Mouse (Mus musculus) heart, embryonic 15.5 days (tissue): Measurements from ENCODE around the gene Gse1. TPM values are rescaled to one million over a fixed set of nuclear protein-coding genes. Genes with fewer than 3 reads are reported as not detected.

Experiments used
- ATAC-seq: fragments of 200-750 bp; cut with Nextera tagmentation; replicated peaks from 2 replicates; pipeline ENCODE4 v1.8.0; 2017; ENCODE audit warnings: low read depth, moderate TSS enrichment; ENCODE audit not compliant: insufficient number of reproducible peaks, insufficient read depth, low FRiP score
- H3K27ac ChIP-seq: fragments of 300-500 bp; sonication (generic); 2 replicates; pipeline ENCODE4 v1.5.1; 2015; ENCODE audit warnings: mild to moderate bottlenecking, inconsistent platforms
- H3K27me3 ChIP-seq: fragments of 300-500 bp; sonication (generic); 2 replicates; pipeline ENCODE4 v1.6.1; 2015; ENCODE audit warnings: inconsistent platforms
- H3K36me3 ChIP-seq: fragments of 300-500 bp; sonication (generic); 2 replicates; pipeline ENCODE4 v1.6.1; 2015; ENCODE audit warnings: mild to moderate bottlenecking, inconsistent platforms
- H3K4me1 ChIP-seq: fragments of 300-500 bp; sonication (generic); replicated peaks from 2 replicates; pipeline ENCODE4 v1.6.1; 2015; ENCODE audit warnings: inconsistent platforms
- H3K4me2 ChIP-seq: fragments of 300-500 bp; sonication (generic); 2 replicates; pipeline ENCODE4 v1.6.1; 2015; ENCODE audit warnings: inconsistent platforms, mild to moderate bottlenecking, moderate library complexity
- H3K4me3 ChIP-seq: fragments of 300-500 bp; sonication (generic); 2 replicates; pipeline ENCODE4 v1.5.1; 2015; ENCODE audit warnings: mild to moderate bottlenecking, inconsistent platforms
- H3K9ac ChIP-seq: fragments of 300-500 bp; sonication (generic); 2 replicates; pipeline ENCODE4 v1.6.1; 2015; ENCODE audit warnings: mild to moderate bottlenecking, inconsistent platforms
- H3K9me3 ChIP-seq: fragments of 300-500 bp; sonication (generic); replicated peaks from 2 replicates; pipeline ENCODE4 v1.6.1; 2016; ENCODE audit warnings: inconsistent platforms
- WGBS: fragments of 180-500 bp; shearing (Covaris S2); methylation state at CpG from one replicate; pipeline ENCODE4 v1.1.7; 2015; ENCODE audit warnings: mixed read lengths; 5-methylcytosine and 5-hydroxymethylcytosine counted together
- polyA plus RNA-seq: library from polyadenylated mRNA; unstranded; fragments of >200 nt; fragmentation: Nextera tagmentation; extraction: Ambion mirVana; gene quantifications from 2 replicates; pipeline ENCODE4 v1.2.1, GENCODE M21; 2015

Gse1 gene
- polyA plus RNA-seq, 1 experiment from 2014 or later = 8.9 TPM

GRCm38 (mm10) chr8:120557170-120557965 is 329.1 kb downstream of the Gse1 start:
- Histone ChIP-seq H3K36me3 (peaks cover 12% of the 10 kb centered on the region; the same call in 1 of the 2 replicates), H3K9ac (peak overlapping the region; percentile 45), H3K27ac (peak overlapping the region; percentile 96), H3K9me3 (no peaks in the 10 kb centered on the region), H3K4me2 (0 out of 2 replicates have a peak overlapping the region, but pooled peaks have one; percentile 50), H3K4me3 (no peak overlapping the region), H3K27me3 (no peaks in the 10 kb centered on the region), H3K4me1 (peaks cover 99% of the 10 kb centered on the region)
- 58% methylated on average over 15 of the region's 15 CpGs for WGBS
- ATAC-seq = no peak

GRCm38 (mm10) chr8:120558162-120558561 is 329.9 kb downstream of the Gse1 start:
- no peaks in the 10 kb centered on the region for H3K9me3 ChIP-seq
- H3K4me2 ChIP-seq = no peak overlapping the region
- no peak overlapping the region for H3K9ac ChIP-seq
- peaks cover 12% of the 10 kb centered on the region; the same call in 1 of the 2 replicates for H3K36me3 ChIP-seq
- H3K4me3 ChIP-seq = no peak overlapping the region
- peaks cover 99% of the 10 kb centered on the region for H3K4me1 ChIP-seq
- H3K27ac ChIP-seq = 0 out of 2 replicates have a peak overlapping the region, but pooled peaks have one; percentile 6
- no peaks in the 10 kb centered on the region for H3K27me3 ChIP-seq
- WGBS = 71% methylated on average over 4 of the region's 4 CpGs
- ATAC-seq = no peak

- Histone ChIP-seq H3K4me1 (peaks cover 100% of the 10 kb centered on the region), H3K27ac (no peak overlapping the region), H3K4me3 (no peak overlapping the region), H3K36me3 (0 out of 2 replicates have a peak, but pooled peaks cover 4% of the 10 kb centered on the region), H3K9ac (no peak overlapping the region), H3K4me2 (no peak overlapping the region), H3K27me3 (no peaks in the 10 kb centered on the region), H3K9me3 (no peaks in the 10 kb centered on the region)
- ATAC-seq = no peak
- WGBS = 76% methylated on average over 11 of the region's 11 CpGs
These were observed 331.4 kb downstream of the Gse1 start for GRCm38 (mm10) chr8:120559654-120560053.

GRCm38 (mm10) chr8:120560535-120560934 is 332.3 kb downstream of the Gse1 start:
- no peak overlapping the region for H3K4me3 ChIP-seq
- no peak overlapping the region for H3K27ac ChIP-seq
- ATAC-seq = no peak
- no peak overlapping the region for H3K4me2 ChIP-seq
- peaks cover 100% of the 10 kb centered on the region for H3K4me1 ChIP-seq
- 86% methylated on average over 5 of the region's 5 CpGs for WGBS
- no peaks in the 10 kb centered on the region for H3K9me3 ChIP-seq
- no peaks in the 10 kb centered on the region for H3K27me3 ChIP-seq
- 0 out of 2 replicates have a peak, but pooled peaks cover 4% of the 10 kb centered on the region for H3K36me3 ChIP-seq
- no peak overlapping the region for H3K9ac ChIP-seq

GRCm38 (mm10) chr8:120561539-120562435 is 333.5 kb downstream of the Gse1 start:
- Histone ChIP-seq H3K4me2 (no peak overlapping the region), H3K4me1 (peaks cover 95% of the 10 kb centered on the region), H3K9ac (0 out of 2 replicates have a peak overlapping the region, but pooled peaks have one; percentile 25), H3K4me3 (no peak overlapping the region), H3K27me3 (no peaks in the 10 kb centered on the region), H3K27ac (peak overlapping the region; percentile 89; the same call in 1 of the 2 replicates), H3K36me3 (peaks cover 13% of the 10 kb centered on the region; the same call in 1 of the 2 replicates), H3K9me3 (no peaks in the 10 kb centered on the region)
- WGBS = 65% methylated on average over 22 of the region's 22 CpGs
- ATAC-seq = no peak

- H3K27ac ChIP-seq = peak overlapping the region; percentile 89
- peaks cover 23% of the 10 kb centered on the region for H3K36me3 ChIP-seq
- H3K27me3 ChIP-seq = no peaks in the 10 kb centered on the region
- peaks cover 86% of the 10 kb centered on the region for H3K4me1 ChIP-seq
- no peak overlapping the region for H3K4me3 ChIP-seq
- WGBS = 77% methylated on average over 18 of the region's 18 CpGs
- H3K9ac ChIP-seq = peak overlapping the region; percentile 25
- ATAC-seq = no peak
- H3K9me3 ChIP-seq = no peaks in the 10 kb centered on the region
- H3K4me2 ChIP-seq = peak overlapping the region; percentile 37; the same call in 1 of the 2 replicates
These were observed 334.6 kb downstream of the Gse1 start for GRCm38 (mm10) chr8:120562680-120563347.

- H3K27me3 ChIP-seq = no peaks in the 10 kb centered on the region
- no peaks in the 10 kb centered on the region for H3K9me3 ChIP-seq
- no peak overlapping the region for H3K4me3 ChIP-seq
- H3K4me2 ChIP-seq = peak overlapping the region; percentile 37
- H3K9ac ChIP-seq = peak overlapping the region; percentile 25
- WGBS = 15% methylated on average over 8 of the region's 8 CpGs
- peaks cover 28% of the 10 kb centered on the region for H3K36me3 ChIP-seq
- ATAC-seq = peak; percentile 0; the same call in 1 of the 2 replicates
- peak overlapping the region; percentile 89 for H3K27ac ChIP-seq
- H3K4me1 ChIP-seq = peaks cover 80% of the 10 kb centered on the region
These were observed 335.1 kb downstream of the Gse1 start for GRCm38 (mm10) chr8:120563348-120563724.

- 11% methylated on average over 20 of the region's 20 CpGs for WGBS
- H3K27ac ChIP-seq = peak overlapping the region; percentile 89
- H3K4me3 ChIP-seq = no peak overlapping the region
- H3K36me3 ChIP-seq = peaks cover 33% of the 10 kb centered on the region
- no peaks in the 10 kb centered on the region for H3K9me3 ChIP-seq
- no peaks in the 10 kb centered on the region for H3K27me3 ChIP-seq
- 0 out of 2 replicates have a peak overlapping the region, but pooled peaks have one; percentile 25 for H3K9ac ChIP-seq
- ATAC-seq = peak; percentile 71
- H3K4me2 ChIP-seq = peak overlapping the region; percentile 37
- peaks cover 72% of the 10 kb centered on the region for H3K4me1 ChIP-seq
These were observed 335.9 kb downstream of the Gse1 start for GRCm38 (mm10) chr8:120563851-120564837.

- Histone ChIP-seq H3K9ac (0 out of 2 replicates have a peak overlapping the region, but pooled peaks have one; percentile 8), H3K4me1 (peaks cover 67% of the 10 kb centered on the region), H3K27me3 (no peaks in the 10 kb centered on the region), H3K36me3 (peaks cover 39% of the 10 kb centered on the region), H3K4me3 (no peak overlapping the region), H3K9me3 (no peaks in the 10 kb centered on the region), H3K27ac (peak overlapping the region; percentile 89), H3K4me2 (no peak overlapping the region)
- 47% methylated on average over 7 of the region's 7 CpGs for WGBS
- ATAC-seq = no peak
These were observed 337.0 kb downstream of the Gse1 start for GRCm38 (mm10) chr8:120565151-120565711.

- peaks cover 52% of the 10 kb centered on the region for H3K36me3 ChIP-seq
- no peak for ATAC-seq
- H3K4me3 ChIP-seq = no peak overlapping the region
- no peaks in the 10 kb centered on the region for H3K9me3 ChIP-seq
- peaks cover 60% of the 10 kb centered on the region for H3K4me1 ChIP-seq
- H3K27me3 ChIP-seq = no peaks in the 10 kb centered on the region
- H3K9ac ChIP-seq = no peak overlapping the region
- H3K27ac ChIP-seq = no peak overlapping the region
- 76% methylated on average over 8 of the region's 8 CpGs for WGBS
- no peak overlapping the region for H3K4me2 ChIP-seq
These were observed 338.4 kb downstream of the Gse1 start for GRCm38 (mm10) chr8:120566681-120567080.
